Mouse (Mus musculus) small intestine, adult 2 months (tissue): ENCODE measurements around the gene Gpbp1l1. TPM values are rescaled to one million over a fixed set of nuclear protein-coding genes. Genes with fewer than 3 reads are reported as not detected.

Experiments
- H3K27ac ChIP-seq: fragments of 200-500 bp; 2 replicates; pipeline ENCODE4 v1.5.1; 2012; ENCODE audit warnings: low read depth, low read length, control low read depth, inconsistent platforms; ENCODE audit not compliant: insufficient read depth
- H3K27me3 ChIP-seq: fragments of 200-500 bp; 2 replicates; pipeline ENCODE4 v1.6.1; 2012; ENCODE audit warnings: mild to moderate bottlenecking, moderate library complexity, low read length, inconsistent platforms; ENCODE audit not compliant: control insufficient read depth, insufficient read depth
- H3K36me3 ChIP-seq: fragments of 200-500 bp; 2 replicates; pipeline ENCODE4 v1.6.1; 2012; ENCODE audit warnings: mild to moderate bottlenecking, low read length, control low read depth, inconsistent platforms; ENCODE audit not compliant: control insufficient read depth, insufficient read depth
- H3K4me1 ChIP-seq: fragments of 200-500 bp; 2 replicates; pipeline ENCODE4 v1.6.1; 2012; ENCODE audit warnings: low read length, inconsistent platforms, mixed read lengths; ENCODE audit not compliant: control insufficient read depth, insufficient read depth, insufficient read length
- H3K4me3 ChIP-seq: fragments of 200-500 bp; 2 replicates; pipeline ENCODE4 v1.5.1; 2012; ENCODE audit warnings: low read depth, mild to moderate bottlenecking, control low read depth, inconsistent platforms, low read length, moderate library complexity
- CTCF ChIP-seq: fragments of 200-500 bp; IDR thresholded peaks from 2 replicates; pipeline ENCODE4 v1.5.1; 2012; ENCODE audit warnings: low read depth, mild to moderate bottlenecking, control low read depth, inconsistent platforms, low read length, moderate library complexity, mixed read lengths; ENCODE audit not compliant: insufficient replicate concordance, insufficient read length; ENCODE audit errors: extremely low read depth
- POLR2A ChIP-seq: fragments of 200-500 bp; IDR thresholded peaks from 2 replicates; pipeline ENCODE4 v1.6.1; 2012; ENCODE audit warnings: low read depth, mild to moderate bottlenecking, control low read depth, inconsistent platforms, low read length, moderate library complexity
- WGBS: fragments of 180-500 bp; shearing (Covaris S2); methylation state at CpG from one replicate; pipeline ENCODE4 v1.1.7; 2018; 5-methylcytosine and 5-hydroxymethylcytosine counted together
- polyA plus RNA-seq: library from polyadenylated mRNA; depleted of rRNA; stranded (reverse); fragments of >200 nt; gene quantifications from 2 replicates; pipeline ENCODE4 v1.2.3, GENCODE M21; 2012; rRNA removed

Gene Gpbp1l1
- polyA plus RNA-seq, 1 experiment = 31.2 TPM

- H3K36me3 ChIP-seq = peaks cover 48% of the 10 kb centered on the region
Measured at GRCm38 (mm10) chr4:116635197-116635596, 77.7 kb downstream of the Gpbp1l1 start.

GRCm38 (mm10) chr4:116638821-116639220, 81.4 kb downstream of the Gpbp1l1 start:
- TF ChIP-seq POLR2A = no peak
- no peak overlapping the region for H3K4me3 ChIP-seq
- peaks cover 77% of the 10 kb centered on the region for H3K36me3 ChIP-seq
- WGBS = 89% methylated on average over 6 of the region's 6 CpGs
- H3K27me3 ChIP-seq = no peaks in the 10 kb centered on the region
- no peak overlapping the region for H3K27ac ChIP-seq
- no peaks in the 10 kb centered on the region for H3K4me1 ChIP-seq

More at GRCm38 (mm10) chr4:116635197-116635596, 77.7 kb downstream of the Gpbp1l1 start:
- 96% methylated on average over 1 of the region's 1 CpGs for WGBS
- no peaks in the 10 kb centered on the region for H3K4me1 ChIP-seq
- H3K27ac ChIP-seq = no peak overlapping the region
- H3K27me3 ChIP-seq = no peaks in the 10 kb centered on the region
- no peak overlapping the region for H3K4me3 ChIP-seq
- TF ChIP-seq POLR2A (no peak), CTCF (no peak)

GRCm38 (mm10) chr4:116642071-116642470, 84.6 kb downstream of the Gpbp1l1 start:
- Histone ChIP-seq H3K36me3 (peaks cover 62% of the 10 kb centered on the region), H3K27me3 (no peaks in the 10 kb centered on the region), H3K4me1 (peaks cover 4% of the 10 kb centered on the region; the same call in 1 of the 2 replicates), H3K27ac (no peak overlapping the region), H3K4me3 (no peak overlapping the region)
- WGBS = 97% methylated on average over 1 of the region's 1 CpGs
- TF ChIP-seq CTCF = no peak
- TF ChIP-seq POLR2A = no peak

Other genes with a start within 250 kb of the Gpbp1l1 start
- gene Mast2, start 93.5 kb upstream of the Gpbp1l1 start, polyA plus RNA-seq = 107 and 224 TPM in 2 replicates
- 0.29 and 1.1 TPM in 2 replicates for gene Ipp, start 50.1 kb upstream of the Gpbp1l1 start, polyA plus RNA-seq
- gene Tmem69, start 1.7 kb upstream of the Gpbp1l1 start, polyA plus RNA-seq = 0.94 and 2.6 TPM in 2 replicates
- gene Ccdc17, start 39.0 kb downstream of the Gpbp1l1 start, polyA plus RNA-seq = 4.1 and 4.3 TPM in 2 replicates
- 0.62 and 0.96 TPM in 2 replicates for gene Nasp, start 70.3 kb downstream of the Gpbp1l1 start, polyA plus RNA-seq
- 304 and 652 TPM in 2 replicates for gene Akr1a1, start 94.0 kb downstream of the Gpbp1l1 start, polyA plus RNA-seq
- 40.5 and 74.0 TPM in 2 replicates for gene Prdx1, start 127.9 kb downstream of the Gpbp1l1 start, polyA plus RNA-seq
- gene Mmachc, start 150.7 kb downstream of the Gpbp1l1 start, polyA plus RNA-seq = 2.0 and 2.1 TPM in 2 replicates
- 5.0 and 8.9 TPM in 2 replicates for gene Ccdc163, start 150.9 kb downstream of the Gpbp1l1 start, polyA plus RNA-seq
- gene Tesk2, start 163.3 kb downstream of the Gpbp1l1 start, polyA plus RNA-seq = 5.5 and 25.6 TPM in 2 replicates
- gene Toe1, start 250.0 kb downstream of the Gpbp1l1 start, polyA plus RNA-seq = 8.5 and 11.6 TPM in 2 replicates